Mouse (Mus musculus): ENCODE results near the gene Ntf3. TPM values are rescaled to one million over a fixed set of nuclear protein-coding genes. Genes with fewer than 3 reads are reported as not detected.

The Ntf3 gene
- polyA plus RNA-seq, 1 experiment from 2014 or later, result 8.3 TPM

- Histone ChIP-seq H3K36me3 (no peaks in the 10 kb centered on the region), H3K9ac (no peak overlapping the region), H3K27me3 (no peaks in the 10 kb centered on the region), H3K9me3 (peaks cover 6% of the 10 kb centered on the region), H3K4me3 (no peak overlapping the region), H3K4me1 (replicated peaks) (no peaks in the 10 kb centered on the region), H3K27ac (replicated peaks) (no peak overlapping the region), H3K4me2 (no peak overlapping the region)
- 43% methylated on average over 8 of the region's 8 CpGs for WGBS
- ATAC-seq (ENCODE audit: low read depth), result no peak
Measured at GRCm38 (mm10) chr6:126154372-126154982, 12.2 kb downstream of the Ntf3 start.

- H3K9ac ChIP-seq, result no peak overlapping the region
- no peak overlapping the region for H3K4me2 ChIP-seq
- peaks cover under 1% of the 10 kb centered on the region; the same call in 1 of the 2 replicates for H3K9me3 ChIP-seq
- no peaks in the 10 kb centered on the region for H3K4me1 ChIP-seq (replicated peaks)
- no peaks in the 10 kb centered on the region for H3K27me3 ChIP-seq
- WGBS, result 75% methylated on average over 2 of the region's 2 CpGs
- no peak overlapping the region for H3K4me3 ChIP-seq
- no peak for ATAC-seq (ENCODE audit: low read depth)
- H3K36me3 ChIP-seq, result no peaks in the 10 kb centered on the region
- no peak overlapping the region for H3K27ac ChIP-seq (replicated peaks)
Measured at GRCm38 (mm10) chr6:126153154-126153553, 13.6 kb downstream of the Ntf3 start.

DNA sequence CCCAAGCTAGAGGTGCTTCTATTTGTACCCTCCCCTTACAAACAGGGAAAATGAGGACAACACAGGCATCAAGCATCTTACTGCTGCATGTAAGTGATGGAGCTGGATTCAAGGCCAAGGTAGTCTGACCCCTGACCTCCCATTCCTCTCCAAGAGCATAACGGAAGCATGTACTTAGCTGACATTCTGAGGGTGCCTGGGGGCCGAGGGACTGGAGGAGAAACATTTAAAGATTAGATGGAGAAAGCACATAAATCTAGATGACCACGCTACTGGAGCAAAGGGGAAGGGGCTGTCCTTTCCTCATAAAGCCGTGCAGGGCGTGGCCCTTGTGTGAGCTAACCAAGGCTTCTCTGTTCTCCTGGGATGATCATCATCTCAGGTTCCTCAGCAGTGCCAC lies 23.1 kb downstream of the Ntf3 start:
- Histone ChIP-seq H3K9ac (no peak overlapping the region), H3K36me3 (no peaks in the 10 kb centered on the region), H3K9me3 (no peaks in the 10 kb centered on the region), H3K4me2 (no peak overlapping the region), H3K27ac (replicated peaks) (no peak overlapping the region), H3K4me3 (no peak overlapping the region), H3K27me3 (no peaks in the 10 kb centered on the region), H3K4me1 (replicated peaks) (no peaks in the 10 kb centered on the region)
- WGBS, result 77% methylated on average over 5 of the region's 5 CpGs
- no peak for ATAC-seq (ENCODE audit: low read depth)

- no peak for ATAC-seq (ENCODE audit: low read depth)
- Histone ChIP-seq H3K27ac (replicated peaks) (no peak overlapping the region), H3K9ac (no peak overlapping the region), H3K4me2 (no peak overlapping the region), H3K4me1 (replicated peaks) (no peaks in the 10 kb centered on the region), H3K36me3 (no peaks in the 10 kb centered on the region), H3K4me3 (no peak overlapping the region), H3K9me3 (no peaks in the 10 kb centered on the region), H3K27me3 (no peaks in the 10 kb centered on the region)
- WGBS, result 77% methylated on average over 3 of the region's 3 CpGs
Measured at GRCm38 (mm10) chr6:126142741-126143140, 24.0 kb downstream of the Ntf3 start.

DNA sequence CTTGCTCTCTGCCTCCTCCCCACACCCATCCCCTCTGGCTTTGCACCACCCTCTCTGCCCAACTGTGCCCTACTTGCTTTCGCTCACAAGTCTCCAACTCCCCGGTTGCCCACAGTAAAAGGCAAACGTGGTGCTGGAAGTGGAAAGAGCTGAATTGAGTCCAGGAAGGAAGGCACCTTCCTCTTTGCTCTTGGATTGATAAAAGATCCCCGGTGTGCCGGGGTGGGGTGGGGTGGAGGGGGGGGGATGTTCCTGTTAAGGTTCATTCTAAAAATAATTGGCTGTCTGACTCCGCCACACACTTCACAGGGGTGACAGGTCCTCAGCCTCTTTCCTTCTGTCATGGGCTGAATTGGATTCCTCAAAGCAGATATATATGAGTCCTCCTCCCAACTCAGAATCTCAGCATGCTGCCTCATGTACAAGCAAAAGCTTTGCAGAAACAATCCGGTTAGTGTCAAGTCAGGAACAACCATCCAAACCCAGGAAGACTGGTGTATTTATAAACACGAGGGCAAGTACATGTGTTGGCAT lies 24.6 kb downstream of the Ntf3 start:
- Histone ChIP-seq H3K36me3 (no peaks in the 10 kb centered on the region), H3K4me2 (no peak overlapping the region), H3K4me3 (no peak overlapping the region), H3K27me3 (no peaks in the 10 kb centered on the region), H3K4me1 (replicated peaks) (no peaks in the 10 kb centered on the region), H3K27ac (replicated peaks) (no peak overlapping the region), H3K9ac (no peak overlapping the region), H3K9me3 (no peaks in the 10 kb centered on the region)
- WGBS, result 72% methylated on average over 8 of the region's 8 CpGs
- ATAC-seq (ENCODE audit: low read depth), result no peak; the same call in 1 of the 2 replicates

- Histone ChIP-seq H3K27ac (replicated peaks) (no peak overlapping the region), H3K36me3 (no peaks in the 10 kb centered on the region), H3K4me3 (no peak overlapping the region), H3K27me3 (no peaks in the 10 kb centered on the region), H3K4me2 (no peak overlapping the region), H3K9me3 (no peaks in the 10 kb centered on the region), H3K9ac (no peak overlapping the region), H3K4me1 (replicated peaks) (no peaks in the 10 kb centered on the region)
- WGBS, result 64% methylated on average over 13 of the region's 13 CpGs
- 0 out of 2 replicates have a peak, but pooled peaks have one; percentile 32 for ATAC-seq (ENCODE audit: low read depth)
Measured at GRCm38 (mm10) chr6:126141472-126141871, 25.2 kb downstream of the Ntf3 start.

DNA sequence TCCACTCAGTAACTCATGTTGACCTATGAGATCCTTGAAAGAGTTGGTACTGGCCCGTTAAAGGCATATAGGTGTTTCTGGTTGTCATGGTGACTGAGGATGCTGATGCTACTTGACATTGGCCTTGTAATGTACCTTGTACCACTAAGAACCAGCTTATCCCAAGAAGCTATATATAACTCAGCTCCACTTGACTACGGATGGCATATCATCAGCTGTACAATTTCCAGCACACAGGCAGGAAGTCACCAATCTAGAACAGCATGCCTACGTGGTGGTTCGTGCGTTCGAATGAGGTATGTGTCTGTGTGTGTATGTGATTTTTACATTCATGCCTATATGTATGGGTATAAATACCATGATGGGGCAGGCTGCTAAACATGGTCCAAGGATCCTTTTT lies 25.7 kb downstream of the Ntf3 start:
- ATAC-seq (ENCODE audit: low read depth), result no peak
- no peak overlapping the region for H3K27ac ChIP-seq (replicated peaks)
- 87% methylated on average over 6 of the region's 6 CpGs for WGBS

GRCm38 (mm10) chr6:126140416-126140815 lies 26.3 kb downstream of the Ntf3 start:
- H3K27ac ChIP-seq (replicated peaks), result no peak overlapping the region
- no peak for ATAC-seq (ENCODE audit: low read depth)
- no peaks in the 10 kb centered on the region for H3K27me3 ChIP-seq
- H3K4me2 ChIP-seq, result no peak overlapping the region
- no peaks in the 10 kb centered on the region for H3K36me3 ChIP-seq
- no peaks in the 10 kb centered on the region for H3K4me1 ChIP-seq (replicated peaks)
- no peak overlapping the region for H3K4me3 ChIP-seq
- H3K9me3 ChIP-seq, result no peaks in the 10 kb centered on the region
- 78% methylated on average over 2 of the region's 2 CpGs for WGBS
- H3K9ac ChIP-seq, result no peak overlapping the region

More for the DNA sequence above, 25.7 kb downstream of the Ntf3 start:
- H3K4me2 ChIP-seq, result no peak overlapping the region
- no peaks in the 10 kb centered on the region for H3K36me3 ChIP-seq
- H3K9ac ChIP-seq, result no peak overlapping the region
- H3K4me1 ChIP-seq (replicated peaks), result no peaks in the 10 kb centered on the region
- no peaks in the 10 kb centered on the region for H3K27me3 ChIP-seq
- no peak overlapping the region for H3K4me3 ChIP-seq
- no peaks in the 10 kb centered on the region for H3K9me3 ChIP-seq

DNA sequence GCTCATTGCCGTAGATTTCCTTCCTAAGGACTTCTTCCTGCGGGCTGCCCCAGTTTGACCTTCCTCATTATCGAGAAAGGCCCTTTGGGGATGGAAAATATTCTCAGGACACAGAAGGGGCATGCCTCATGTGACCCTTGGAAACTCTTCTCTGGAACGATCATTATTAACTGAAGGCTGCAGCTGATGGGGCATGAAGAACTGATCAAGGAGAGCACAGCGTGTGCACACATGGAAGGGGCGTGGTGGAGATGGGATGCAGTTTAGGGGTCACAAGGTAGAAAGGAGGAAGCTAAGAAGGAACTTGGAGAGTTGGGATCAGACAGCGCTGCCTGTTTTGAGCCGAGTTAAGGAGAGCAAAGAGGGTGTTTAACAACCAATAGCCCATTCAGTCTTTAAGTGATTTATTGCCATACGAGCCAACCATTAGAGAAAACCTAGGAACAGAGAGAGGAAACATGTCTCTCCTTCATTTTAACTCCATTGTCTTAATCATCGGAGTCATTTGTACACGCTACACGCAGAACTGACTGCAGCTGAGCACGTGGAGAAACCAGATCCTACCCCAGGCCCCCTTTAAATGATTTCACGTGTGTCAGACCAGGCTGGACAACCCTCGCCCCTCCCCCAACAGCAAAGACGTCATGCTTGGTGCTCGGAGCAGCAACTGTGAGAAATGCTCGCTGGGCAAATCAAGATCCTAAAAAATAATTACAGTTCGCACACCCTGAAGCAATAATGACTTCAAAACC lies 32.4 kb downstream of the Ntf3 start:
- Histone ChIP-seq H3K27ac (replicated peaks) (no peak overlapping the region), H3K4me3 (no peak overlapping the region), H3K27me3 (no peaks in the 10 kb centered on the region), H3K4me1 (replicated peaks) (peaks cover 9% of the 10 kb centered on the region; the same call in 1 of the 2 replicates), H3K4me2 (0 out of 2 replicates have a peak overlapping the region, but pooled peaks have one; percentile 1), H3K9me3 (no peaks in the 10 kb centered on the region), H3K36me3 (no peaks in the 10 kb centered on the region), H3K9ac (no peak overlapping the region)
- 44% methylated on average over 19 of the region's 19 CpGs for WGBS
- ATAC-seq (ENCODE audit: low read depth), result no peak

- Histone ChIP-seq H3K36me3 (no peaks in the 10 kb centered on the region), H3K9me3 (no peaks in the 10 kb centered on the region), H3K4me2 (no peak overlapping the region), H3K4me1 (replicated peaks) (no peaks in the 10 kb centered on the region), H3K4me3 (no peak overlapping the region), H3K9ac (no peak overlapping the region), H3K27me3 (no peaks in the 10 kb centered on the region), H3K27ac (replicated peaks) (no peak overlapping the region)
- ATAC-seq (ENCODE audit: low read depth), result no peak
- WGBS, result 68% methylated on average over 7 of the region's 7 CpGs
Measured at GRCm38 (mm10) chr6:126128238-126128637, 38.5 kb downstream of the Ntf3 start.

DNA sequence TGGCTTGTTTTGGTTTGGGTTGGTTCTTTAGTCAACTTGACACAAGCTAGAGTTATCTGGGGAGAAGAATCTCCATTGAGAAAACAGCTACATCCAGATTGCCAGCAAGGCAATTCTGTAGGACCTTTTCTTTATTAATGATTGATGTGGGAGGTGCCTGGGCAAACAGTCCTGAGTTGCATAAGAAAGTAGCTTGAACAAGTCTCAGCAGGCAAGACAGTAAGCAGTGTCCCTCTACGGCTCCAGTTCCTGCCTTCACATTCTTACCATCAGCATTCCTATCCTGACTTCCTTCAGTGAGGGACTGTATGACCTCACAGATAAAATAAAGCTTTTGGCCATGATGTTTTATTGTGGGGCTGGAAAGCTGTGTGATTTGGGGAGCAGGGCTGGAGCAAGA lies 48.5 kb downstream of the Ntf3 start:
- Histone ChIP-seq H3K27ac (replicated peaks) (no peak overlapping the region), H3K4me3 (no peak overlapping the region), H3K4me1 (replicated peaks) (peaks cover 8% of the 10 kb centered on the region; the same call in 1 of the 2 replicates), H3K36me3 (no peaks in the 10 kb centered on the region), H3K9ac (no peak overlapping the region), H3K4me2 (no peak overlapping the region), H3K27me3 (no peaks in the 10 kb centered on the region), H3K9me3 (no peaks in the 10 kb centered on the region)
- 69% methylated on average over 1 of the region's 1 CpGs for WGBS
- ATAC-seq (ENCODE audit: low read depth), result no peak

- H3K9ac ChIP-seq, result no peak overlapping the region
Measured at GRCm38 (mm10) chr6:126117191-126117590, 49.5 kb downstream of the Ntf3 start.

More at GRCm38 (mm10) chr6:126117191-126117590, 49.5 kb downstream of the Ntf3 start:
- no peak overlapping the region for H3K4me3 ChIP-seq
- H3K36me3 ChIP-seq, result no peaks in the 10 kb centered on the region
- WGBS, result 79% methylated on average over 8 of the region's 8 CpGs
- H3K27ac ChIP-seq (replicated peaks), result no peak overlapping the region
- H3K4me2 ChIP-seq, result no peak overlapping the region
- peaks cover 8% of the 10 kb centered on the region; the same call in 1 of the 2 replicates for H3K4me1 ChIP-seq (replicated peaks)
- ATAC-seq (ENCODE audit: low read depth), result no peak
- no peaks in the 10 kb centered on the region for H3K9me3 ChIP-seq
- no peaks in the 10 kb centered on the region for H3K27me3 ChIP-seq
